Mouse (Mus musculus): Measurements from ENCODE around the gene Arhgap44.

Gene Arhgap44

DNA sequence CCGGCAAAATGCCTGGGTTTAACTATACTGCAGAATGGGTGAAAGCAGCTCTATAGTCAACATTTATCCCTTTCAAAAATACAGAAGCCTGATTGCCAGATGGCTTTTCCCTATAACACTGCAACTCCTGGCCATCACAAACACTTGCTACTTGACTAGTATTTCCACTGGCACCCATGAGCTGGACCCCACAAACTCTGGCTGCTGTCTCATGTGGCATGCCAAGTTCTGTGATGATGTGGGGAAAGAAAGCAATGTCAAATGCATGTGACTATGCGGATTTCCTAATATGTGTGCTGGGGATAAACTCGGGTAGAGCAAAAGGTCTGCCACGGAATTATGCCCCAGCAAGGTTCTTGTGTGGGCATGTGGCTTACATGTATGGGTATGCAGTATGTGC lies 156.7 kb downstream of the Arhgap44 start:
- DNase-seq (ENCODE audit: low read depth, low spot score): no peak

GRCm38 (mm10) chr11:65004836-65005235 lies 157.9 kb downstream of the Arhgap44 start:
- no peak for DNase-seq (ENCODE audit: low read depth, low spot score)

DNA sequence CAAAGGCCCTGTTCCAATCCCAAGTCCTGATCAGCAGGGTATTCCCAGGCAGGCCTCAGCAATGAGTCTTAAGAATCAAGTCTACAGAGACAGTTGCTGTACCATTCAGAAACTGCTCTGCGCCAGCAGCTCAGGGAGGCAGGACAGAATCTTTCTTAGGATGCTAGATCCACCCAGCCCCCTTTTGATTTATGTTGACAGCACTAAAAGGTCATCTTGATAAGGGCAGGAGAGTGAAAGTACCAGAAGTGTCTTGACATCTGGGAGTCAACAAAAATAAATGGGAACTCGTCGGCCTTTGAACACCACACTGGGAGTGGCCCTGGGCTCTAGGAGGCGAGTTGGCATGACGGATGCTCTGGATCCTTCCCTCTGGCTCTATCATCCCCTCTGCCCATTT lies 159.2 kb downstream of the Arhgap44 start:
- DNase-seq (ENCODE audit: low read depth, low spot score): no peak

DNA sequence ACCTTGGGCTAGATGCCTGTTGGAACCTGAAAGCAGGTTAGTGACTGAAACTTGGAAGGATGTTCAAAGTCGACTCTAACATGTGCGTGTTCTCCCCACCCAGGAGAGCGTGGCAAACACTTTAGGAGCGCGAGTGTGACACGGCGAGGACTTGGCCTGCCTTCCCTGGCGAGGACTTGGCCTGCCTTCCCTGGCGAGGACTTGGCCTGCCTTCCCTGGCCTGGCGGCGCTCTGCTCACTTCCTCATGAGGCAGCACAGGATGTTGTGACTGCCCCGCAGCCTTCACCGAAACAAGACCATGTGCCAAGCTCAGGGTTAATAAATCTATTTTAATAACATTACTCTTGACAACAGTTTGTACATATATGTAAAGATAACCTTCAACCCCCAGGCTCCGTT lies 161.0 kb downstream of the Arhgap44 start:
- no peak for DNase-seq (ENCODE audit: low read depth, low spot score)

DNA sequence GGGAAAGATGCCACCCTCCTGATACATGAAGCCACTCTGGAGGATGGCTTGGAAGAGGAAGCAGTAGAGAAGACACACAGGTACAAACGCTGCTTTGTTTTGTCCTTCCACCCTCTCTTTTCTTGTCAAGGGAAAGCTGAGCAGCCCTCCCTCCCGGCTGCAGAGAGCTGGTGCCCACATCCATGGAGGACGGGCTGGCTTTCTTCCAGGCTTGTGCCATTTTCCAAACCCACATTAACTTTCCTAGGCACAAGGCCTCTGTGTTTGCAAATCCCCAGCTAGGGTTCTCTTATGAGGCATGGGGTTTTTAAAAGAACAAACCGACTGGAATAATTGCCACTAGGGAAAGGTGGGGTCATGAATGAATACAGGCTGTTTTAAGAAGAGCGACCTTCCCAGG lies 163.1 kb downstream of the Arhgap44 start:
- no peak for DNase-seq (ENCODE audit: low read depth, low spot score)

- no peak for DNase-seq (ENCODE audit: low read depth, low spot score)
These were observed 164.3 kb downstream of the Arhgap44 start for GRCm38 (mm10) chr11:64998439-64998838.

DNA sequence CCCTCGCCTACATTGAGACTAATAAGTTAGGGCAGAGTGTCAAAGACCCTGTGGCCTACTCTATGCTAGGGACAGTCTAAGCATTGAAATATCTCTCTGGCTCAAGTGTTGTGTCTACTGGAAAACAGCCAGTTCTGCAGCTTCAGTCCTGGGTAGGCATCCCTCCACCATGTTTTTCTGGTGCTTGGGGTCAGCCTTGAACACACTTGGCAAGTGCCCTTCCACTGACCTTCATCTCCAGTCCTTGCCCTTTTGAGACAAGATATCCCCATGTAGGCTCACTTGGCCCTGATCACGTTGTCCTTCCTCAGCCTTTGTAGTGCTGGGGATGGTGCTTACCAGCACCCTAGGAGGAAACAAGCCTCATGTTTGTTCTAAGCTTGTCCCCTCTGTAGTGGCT lies 174.2 kb downstream of the Arhgap44 start:
- DNase-seq (ENCODE audit: low read depth, low spot score): no peak

GRCm38 (mm10) chr11:64979489-64979845 lies 183.3 kb downstream of the Arhgap44 start:
- no peak for DNase-seq (ENCODE audit: low read depth, low spot score)

- DNase-seq (ENCODE audit: low read depth, low spot score): peak; percentile 99
These were observed 183.9 kb downstream of the Arhgap44 start, which contains the start of gene Elac2 for GRCm38 (mm10) chr11:64978720-64979488. Gene Elac2 (plus strand): TSS chr11:64979038.

DNA sequence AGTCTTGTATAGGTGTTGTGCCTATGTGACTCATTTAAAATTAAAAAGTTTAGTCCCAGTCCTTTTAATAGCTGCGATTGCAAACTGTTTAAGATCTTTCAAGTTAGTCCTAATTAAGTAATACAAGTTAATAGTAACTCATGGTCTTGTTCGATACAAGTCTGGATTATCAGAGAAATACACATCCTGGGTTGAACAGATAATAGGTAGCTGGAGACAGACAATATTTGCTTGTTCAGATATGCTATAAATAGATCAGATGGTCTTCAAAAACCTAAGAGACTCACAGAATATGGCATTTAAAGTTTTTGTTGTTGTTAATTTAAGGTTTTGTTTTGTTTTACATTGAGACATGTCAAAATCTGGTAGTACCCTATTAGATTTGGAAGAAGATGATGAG lies 190.3 kb downstream of the Arhgap44 start:
- DNase-seq (ENCODE audit: low read depth, low spot score): no peak

GRCm38 (mm10) chr11:64971471-64971988 lies 191.2 kb downstream of the Arhgap44 start:
- no peak for DNase-seq (ENCODE audit: low read depth, low spot score)

- peak; percentile 93 for DNase-seq (ENCODE audit: low read depth, low spot score)
These were observed 193.8 kb downstream of the Arhgap44 start for GRCm38 (mm10) chr11:64968939-64969342.

GRCm38 (mm10) chr11:64968507-64968906 lies 194.3 kb downstream of the Arhgap44 start:
- DNase-seq (ENCODE audit: low read depth, low spot score): peak; percentile 95

DNA sequence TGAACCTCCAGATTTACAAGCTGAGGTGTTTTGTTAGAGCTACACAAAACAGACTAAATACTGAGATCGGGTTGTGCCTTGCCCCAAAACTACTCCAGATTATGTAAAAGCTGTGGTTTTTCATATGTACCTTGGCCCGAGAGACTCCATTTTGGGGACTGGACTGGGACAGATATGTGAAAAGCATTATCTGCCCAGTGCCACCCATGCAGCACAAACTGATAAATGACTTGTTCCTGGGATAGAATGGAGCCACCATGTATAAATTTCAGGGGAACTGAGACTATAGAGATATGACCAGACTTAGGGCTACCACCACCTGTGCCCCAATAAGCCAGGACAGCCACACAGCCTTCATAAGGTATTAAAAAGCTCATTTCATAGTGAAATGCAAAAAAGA lies 200.1 kb downstream of the Arhgap44 start:
- DNase-seq (ENCODE audit: low read depth, low spot score): no peak

DNA sequence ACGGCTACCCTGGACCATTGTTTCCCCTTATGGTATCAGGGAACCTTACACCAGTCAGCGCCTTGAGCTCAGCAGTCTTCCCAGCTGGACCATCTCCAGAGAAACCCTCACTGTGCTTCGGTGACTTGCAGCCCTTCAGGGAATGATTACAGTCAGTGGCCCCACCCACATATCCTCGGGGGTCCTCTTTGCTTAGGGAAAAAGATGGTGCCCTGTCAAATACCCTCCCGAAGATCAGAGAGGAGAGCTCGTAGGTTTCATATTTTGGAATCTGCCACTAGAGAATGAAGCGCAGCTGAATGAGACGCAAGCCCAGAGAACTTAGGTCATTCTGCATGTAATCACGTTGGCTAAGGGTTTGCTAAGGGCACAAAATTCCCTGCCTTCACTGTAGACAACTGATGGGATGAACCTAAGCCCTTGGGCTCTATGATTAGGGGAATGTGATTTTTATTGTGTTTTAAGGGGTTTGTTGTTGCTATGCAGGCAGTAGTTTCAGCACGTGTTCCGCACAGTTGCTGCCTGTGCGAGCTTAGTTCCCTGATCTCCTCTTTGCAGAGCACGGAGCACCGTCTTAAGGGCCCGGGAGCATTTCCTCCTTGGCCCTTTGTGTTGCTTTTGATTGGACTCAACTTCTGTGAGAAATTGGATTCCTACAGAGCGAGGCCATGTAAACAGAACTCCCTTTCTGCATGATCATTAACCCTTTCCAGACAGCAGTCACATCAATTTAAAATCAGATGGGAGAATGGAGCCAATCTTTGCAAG lies 205.6 kb downstream of the Arhgap44 start:
- no peak for DNase-seq (ENCODE audit: low read depth, low spot score)
